Mouse (Mus musculus) forebrain, embryonic 10.5 days (tissue): ENCODE results near the gene Sult4a1. TPM values are rescaled to one million over a fixed set of nuclear protein-coding genes. Genes with fewer than 3 reads are reported as not detected.

Experiments
- DNase-seq: peaks from one replicate; pipeline ENCODE4 v3.0.0-alpha.2; 2017; ENCODE audit warnings: low spot score; ENCODE audit errors: extremely low spot score
- H3K27ac ChIP-seq: fragments of 300-500 bp; sonication (generic); 2 replicates; pipeline ENCODE4 v1.5.1; 2016; ENCODE audit warnings: mild to moderate bottlenecking
- H3K27me3 ChIP-seq: fragments of 300-500 bp; sonication (generic); 2 replicates; pipeline ENCODE4 v1.6.1; 2016; ENCODE audit warnings: mild to moderate bottlenecking; ENCODE audit not compliant: poor library complexity, severe bottlenecking
- H3K36me3 ChIP-seq: fragments of 300-500 bp; sonication (generic); replicated peaks from 2 replicates; pipeline ENCODE4 v1.6.1; 2016; ENCODE audit warnings: mild to moderate bottlenecking, moderate library complexity
- H3K4me1 ChIP-seq: fragments of 300-500 bp; sonication (generic); 2 replicates; pipeline ENCODE4 v1.6.1; 2016
- H3K4me3 ChIP-seq: fragments of 300-500 bp; sonication (generic); 2 replicates; pipeline ENCODE4 v1.5.1; 2016; ENCODE audit warnings: mild to moderate bottlenecking, moderate library complexity
- H3K9me3 ChIP-seq: fragments of 300-500 bp; sonication (generic); 2 replicates; pipeline ENCODE4 v1.6.1; 2016; ENCODE audit warnings: mild to moderate bottlenecking, moderate library complexity
- WGBS: fragments of 180-500 bp; shearing (Covaris S2); methylation state at CpG from one replicate; pipeline ENCODE4 v1.1.7; 2016; 5-methylcytosine and 5-hydroxymethylcytosine counted together
- polyA plus RNA-seq: library from polyadenylated mRNA; unstranded; fragments of >200 nt; fragmentation: Nextera tagmentation; extraction: Ambion mirVana; gene quantifications from 2 replicates; pipeline ENCODE4 v1.2.1, GENCODE M21; 2016

The Sult4a1 gene
- 9.3 and 10.6 TPM in 2 replicates for polyA plus RNA-seq

- Histone ChIP-seq H3K27me3 (peaks cover 57% of the 10 kb centered on the region), H3K27ac (peak within 1 kb of the TSS; percentile 69), H3K4me3 (peak within 1 kb of the TSS; percentile 66), H3K9me3 (no peaks in the 10 kb centered on the region), H3K4me1 (peaks cover 16% of the 10 kb centered on the region), H3K36me3 (no peaks in the 10 kb centered on the region)
- 2% methylated on average over 77 of the region's 77 CpGs for WGBS
- DNase-seq, result peak; percentile 36
Observed at GRCm38 (mm10) chr15:84105105-84105923, at the start of gene Sult4a1. Sult4a1 (minus strand) TSS chr15:84105754.

GRCm38 (mm10) chr15:84140929-84141328 lies 35.4 kb upstream of the Sult4a1 start:
- H3K4me1 ChIP-seq, result peaks cover 54% of the 10 kb centered on the region
- DNase-seq, result no peak
- H3K9me3 ChIP-seq, result no peaks in the 10 kb centered on the region
- no peak overlapping the region for H3K4me3 ChIP-seq
- WGBS, result 56% methylated on average over 5 of the region's 5 CpGs
- H3K27me3 ChIP-seq, result no peaks in the 10 kb centered on the region; the same call in 1 of the 2 replicates
- peak overlapping the region; percentile 65 for H3K27ac ChIP-seq
- H3K36me3 ChIP-seq, result no peaks in the 10 kb centered on the region

- Histone ChIP-seq H3K27ac (peak overlapping the region; percentile 65; the same call in 1 of the 2 replicates), H3K27me3 (no peaks in the 10 kb centered on the region; the same call in 1 of the 2 replicates), H3K4me1 (peaks cover 54% of the 10 kb centered on the region), H3K4me3 (no peak overlapping the region), H3K9me3 (no peaks in the 10 kb centered on the region), H3K36me3 (no peaks in the 10 kb centered on the region)
- DNase-seq, result no peak
- WGBS, result 61% methylated on average over 3 of the region's 3 CpGs
Observed at GRCm38 (mm10) chr15:84140109-84140508, 34.6 kb upstream of the Sult4a1 start.

GRCm38 (mm10) chr15:84139592-84140005 lies 34.0 kb upstream of the Sult4a1 start:
- Histone ChIP-seq H3K36me3 (no peaks in the 10 kb centered on the region), H3K4me3 (no peak overlapping the region), H3K4me1 (peaks cover 54% of the 10 kb centered on the region), H3K27ac (peak overlapping the region; percentile 65; the same call in 1 of the 2 replicates), H3K9me3 (no peaks in the 10 kb centered on the region), H3K27me3 (no peaks in the 10 kb centered on the region; the same call in 1 of the 2 replicates)
- WGBS, result 89% methylated on average over 5 of the region's 5 CpGs
- DNase-seq, result no peak

- no peaks in the 10 kb centered on the region; the same call in 1 of the 2 replicates for H3K27me3 ChIP-seq
- peak overlapping the region; percentile 72 for H3K27ac ChIP-seq
- peak overlapping the region; percentile 16; the same call in 1 of the 2 replicates for H3K4me3 ChIP-seq
- no peaks in the 10 kb centered on the region for H3K9me3 ChIP-seq
- DNase-seq, result peak; percentile 48
- H3K4me1 ChIP-seq, result peaks cover 43% of the 10 kb centered on the region
- H3K36me3 ChIP-seq, result no peaks in the 10 kb centered on the region
- WGBS, result 23% methylated on average over 12 of the region's 12 CpGs
Observed at GRCm38 (mm10) chr15:84136473-84137415, 31.2 kb upstream of the Sult4a1 start.

- 88% methylated on average over 5 of the region's 5 CpGs for WGBS
- no peak overlapping the region for H3K4me3 ChIP-seq
- peaks cover 31% of the 10 kb centered on the region for H3K4me1 ChIP-seq
- H3K36me3 ChIP-seq, result no peaks in the 10 kb centered on the region
- peak; percentile 33 for DNase-seq
- H3K27ac ChIP-seq, result no peak overlapping the region
- no peaks in the 10 kb centered on the region; the same call in 1 of the 2 replicates for H3K27me3 ChIP-seq
- no peaks in the 10 kb centered on the region for H3K9me3 ChIP-seq
Observed at GRCm38 (mm10) chr15:84135472-84135871, 29.9 kb upstream of the Sult4a1 start.

GRCm38 (mm10) chr15:84133440-84133839 lies 27.9 kb upstream of the Sult4a1 start:
- Histone ChIP-seq H3K4me1 (peaks cover 21% of the 10 kb centered on the region), H3K27me3 (no peaks in the 10 kb centered on the region), H3K9me3 (no peaks in the 10 kb centered on the region), H3K4me3 (no peak overlapping the region), H3K27ac (no peak overlapping the region), H3K36me3 (no peaks in the 10 kb centered on the region)
- 83% methylated on average over 4 of the region's 4 CpGs for WGBS
- no peak for DNase-seq

- Histone ChIP-seq H3K27me3 (no peaks in the 10 kb centered on the region), H3K36me3 (no peaks in the 10 kb centered on the region), H3K9me3 (no peaks in the 10 kb centered on the region), H3K4me3 (no peak overlapping the region), H3K27ac (no peak overlapping the region), H3K4me1 (peaks cover 12% of the 10 kb centered on the region)
- DNase-seq, result no peak
- WGBS, result 91% methylated on average over 7 of the region's 7 CpGs
Observed at GRCm38 (mm10) chr15:84131971-84132370, 26.4 kb upstream of the Sult4a1 start.

- peaks cover 6% of the 10 kb centered on the region for H3K4me1 ChIP-seq
- DNase-seq, result no peak
- H3K36me3 ChIP-seq, result no peaks in the 10 kb centered on the region
- no peaks in the 10 kb centered on the region for H3K27me3 ChIP-seq
- no peak overlapping the region for H3K27ac ChIP-seq
- 71% methylated on average over 16 of the region's 16 CpGs for WGBS
- H3K9me3 ChIP-seq, result no peaks in the 10 kb centered on the region
- no peak overlapping the region for H3K4me3 ChIP-seq
Observed at GRCm38 (mm10) chr15:84131096-84131786, 25.7 kb upstream of the Sult4a1 start.

- H3K27me3 ChIP-seq, result 0 out of 2 replicates have a peak, but pooled peaks cover 3% of the 10 kb centered on the region
- no peak overlapping the region for H3K27ac ChIP-seq
- H3K4me3 ChIP-seq, result no peak overlapping the region
- WGBS, result 37% methylated on average over 5 of the region's 5 CpGs
- no peaks in the 10 kb centered on the region for H3K9me3 ChIP-seq
- DNase-seq, result no peak
- H3K4me1 ChIP-seq, result 0 out of 2 replicates have a peak, but pooled peaks cover 4% of the 10 kb centered on the region
- H3K36me3 ChIP-seq, result no peaks in the 10 kb centered on the region
Observed at GRCm38 (mm10) chr15:84126871-84127270, 21.3 kb upstream of the Sult4a1 start.

GRCm38 (mm10) chr15:84126447-84126846 lies 20.9 kb upstream of the Sult4a1 start:
- Histone ChIP-seq H3K36me3 (no peaks in the 10 kb centered on the region), H3K4me3 (no peak overlapping the region), H3K9me3 (no peaks in the 10 kb centered on the region), H3K4me1 (0 out of 2 replicates have a peak, but pooled peaks cover 4% of the 10 kb centered on the region), H3K27ac (no peak overlapping the region), H3K27me3 (0 out of 2 replicates have a peak, but pooled peaks cover 3% of the 10 kb centered on the region)
- DNase-seq, result no peak
- WGBS, result 80% methylated on average over 4 of the region's 4 CpGs

- Histone ChIP-seq H3K36me3 (no peaks in the 10 kb centered on the region), H3K27ac (no peak overlapping the region), H3K4me3 (no peak overlapping the region), H3K4me1 (0 out of 2 replicates have a peak, but pooled peaks cover 4% of the 10 kb centered on the region), H3K9me3 (no peaks in the 10 kb centered on the region), H3K27me3 (0 out of 2 replicates have a peak, but pooled peaks cover 3% of the 10 kb centered on the region)
- DNase-seq, result no peak
- 73% methylated on average over 7 of the region's 7 CpGs for WGBS
Observed at GRCm38 (mm10) chr15:84124086-84124485, 18.5 kb upstream of the Sult4a1 start.
